Mouse (Mus musculus): ENCODE results near the gene Akt1s1. TPM values are rescaled to one million over a fixed set of nuclear protein-coding genes. Genes with fewer than 3 reads are reported as not detected.
A peak's percentile ranks its signal among the peaks of the same experiment; 100 is the strongest.

Akt1s1 gene
- polyA plus RNA-seq, 1 experiment from 2014 or later = 49.2 TPM

GRCm38 (mm10) chr7:44824872-44825271 lies 23.9 kb upstream of the Akt1s1 start:
- peak; percentile 78 for DNase-seq (ENCODE audit: low spot score)

- no peak for DNase-seq (ENCODE audit: low spot score)
Observed at GRCm38 (mm10) chr7:44826771-44827170, 22.0 kb upstream of the Akt1s1 start.

GRCm38 (mm10) chr7:44828706-44829105 lies 20.1 kb upstream of the Akt1s1 start:
- DNase-seq (ENCODE audit: low spot score) = no peak

- no peak for DNase-seq (ENCODE audit: low spot score)
Observed at GRCm38 (mm10) chr7:44832763-44833162, 16.0 kb upstream of the Akt1s1 start.

GRCm38 (mm10) chr7:44835373-44836015 lies 13.3 kb upstream of the Akt1s1 start:
- DNase-seq (ENCODE audit: low spot score) = no peak

GRCm38 (mm10) chr7:44836016-44836404 lies 12.8 kb upstream of the Akt1s1 start:
- no peak for DNase-seq (ENCODE audit: low spot score)

- no peak for DNase-seq (ENCODE audit: low spot score)
Observed at GRCm38 (mm10) chr7:44836423-44837053, 12.3 kb upstream of the Akt1s1 start.

GRCm38 (mm10) chr7:44838073-44838472 lies 10.7 kb upstream of the Akt1s1 start:
- no peak for DNase-seq (ENCODE audit: low spot score)

- no peak for DNase-seq (ENCODE audit: low spot score)
Observed at GRCm38 (mm10) chr7:44839171-44839490, 9.7 kb upstream of the Akt1s1 start.

GRCm38 (mm10) chr7:44839491-44840191 lies 9.2 kb upstream of the Akt1s1 start:
- DNase-seq (ENCODE audit: low spot score) = peak; percentile 58

GRCm38 (mm10) chr7:44840426-44840825 lies 8.4 kb upstream of the Akt1s1 start:
- DNase-seq (ENCODE audit: low spot score) = no peak

GRCm38 (mm10) chr7:44841825-44842463 lies 6.8 kb upstream of the Akt1s1 start:
- no peak for DNase-seq (ENCODE audit: low spot score)

- no peak for DNase-seq (ENCODE audit: low spot score)
Observed at GRCm38 (mm10) chr7:44845006-44845405, 3.8 kb upstream of the Akt1s1 start.

GRCm38 (mm10) chr7:44846804-44847203 lies 2.0 kb upstream of the Akt1s1 start:
- DNase-seq (ENCODE audit: low spot score) = no peak

- DNase-seq (ENCODE audit: low spot score) = no peak
Observed at GRCm38 (mm10) chr7:44847772-44848171, 1.0 kb upstream of the Akt1s1 start.

GRCm38 (mm10) chr7:44849416-44850111 lies 773 bp downstream of the Akt1s1 start:
- DNase-seq (ENCODE audit: low spot score) = peak; percentile 94

GRCm38 (mm10) chr7:44850146-44850545 lies 1.4 kb downstream of the Akt1s1 start:
- peak; percentile 82 for DNase-seq (ENCODE audit: low spot score)

GRCm38 (mm10) chr7:44850789-44851624 lies 2.2 kb downstream of the Akt1s1 start:
- DNase-seq (ENCODE audit: low spot score) = no peak

GRCm38 (mm10) chr7:44851625-44852234 lies 2.9 kb downstream of the Akt1s1 start:
- DNase-seq (ENCODE audit: low spot score) = no peak

Data from thymus, postnatal 0 days (tissue).